Mouse (Mus musculus) limb, embryonic 10.5 days (tissue): Measurements from ENCODE around the gene Frmd4b. TPM values are rescaled to one million over a fixed set of nuclear protein-coding genes. Genes with fewer than 3 reads are reported as not detected.

Source experiments
- DNase-seq: peaks from one replicate; pipeline ENCODE4 v3.0.0-alpha.2; 2017; ENCODE audit warnings: low spot score
- H3K27ac ChIP-seq: fragments of 300-500 bp; sonication (generic); 2 replicates; pipeline ENCODE4 v1.5.1; 2016; ENCODE audit warnings: mild to moderate bottlenecking
- H3K27me3 ChIP-seq: fragments of 300-500 bp; sonication (generic); 2 replicates; pipeline ENCODE4 v1.6.1; 2016; ENCODE audit warnings: low read depth, mild to moderate bottlenecking; ENCODE audit not compliant: poor library complexity, severe bottlenecking
- H3K36me3 ChIP-seq: fragments of 300-500 bp; sonication (generic); 2 replicates; pipeline ENCODE4 v1.6.1; 2016; ENCODE audit warnings: mild to moderate bottlenecking, moderate library complexity
- H3K4me1 ChIP-seq: fragments of 300-500 bp; sonication (generic); 2 replicates; pipeline ENCODE4 v1.6.1; 2016
- H3K4me3 ChIP-seq: fragments of 300-500 bp; sonication (generic); 2 replicates; pipeline ENCODE4 v1.5.1; 2016; ENCODE audit warnings: mild to moderate bottlenecking, moderate library complexity
- H3K9me3 ChIP-seq: fragments of 300-500 bp; sonication (generic); replicated peaks from 2 replicates; pipeline ENCODE4 v1.6.1; 2016; ENCODE audit warnings: mild to moderate bottlenecking
- WGBS: fragments of 180-500 bp; shearing (Covaris S2); methylation state at CpG from one replicate; pipeline ENCODE4 v1.1.7; 2016; 5-methylcytosine and 5-hydroxymethylcytosine counted together
- polyA plus RNA-seq: library from polyadenylated mRNA; unstranded; fragments of >200 nt; fragmentation: Nextera tagmentation; extraction: Ambion mirVana; gene quantifications from 2 replicates; pipeline ENCODE4 v1.2.1, GENCODE M21; 2016

The Frmd4b gene
- polyA plus RNA-seq, 1 experiment from 2014 or later = 14.8 TPM

GRCm38 (mm10) chr6:97413453-97413852 is 203.9 kb downstream of the Frmd4b start:
- Histone ChIP-seq H3K27me3 (no peaks in the 10 kb centered on the region), H3K4me3 (no peak overlapping the region), H3K27ac (no peak overlapping the region), H3K9me3 (no peaks in the 10 kb centered on the region), H3K4me1 (peaks cover 10% of the 10 kb centered on the region; the same call in 1 of the 2 replicates), H3K36me3 (no peaks in the 10 kb centered on the region)
- WGBS = 77% methylated on average over 7 of the region's 7 CpGs
- DNase-seq = no peak

GRCm38 (mm10) chr6:97412403-97412802 is 204.9 kb downstream of the Frmd4b start:
- WGBS = 95% methylated on average over 15 of the region's 15 CpGs
- DNase-seq = no peak
- Histone ChIP-seq H3K27ac (no peak overlapping the region), H3K27me3 (no peaks in the 10 kb centered on the region), H3K4me1 (peaks cover 10% of the 10 kb centered on the region; the same call in 1 of the 2 replicates), H3K4me3 (no peak overlapping the region), H3K9me3 (no peaks in the 10 kb centered on the region), H3K36me3 (no peaks in the 10 kb centered on the region)

GRCm38 (mm10) chr6:97411327-97411726 is 206.0 kb downstream of the Frmd4b start:
- Histone ChIP-seq H3K36me3 (no peaks in the 10 kb centered on the region), H3K9me3 (no peaks in the 10 kb centered on the region), H3K4me3 (no peak overlapping the region), H3K27me3 (no peaks in the 10 kb centered on the region), H3K27ac (no peak overlapping the region), H3K4me1 (peaks cover 10% of the 10 kb centered on the region; the same call in 1 of the 2 replicates)
- WGBS = 96% methylated on average over 6 of the region's 6 CpGs
- no peak for DNase-seq

- DNase-seq = no peak
- H3K27ac ChIP-seq = no peak overlapping the region
- no peaks in the 10 kb centered on the region for H3K36me3 ChIP-seq
- no peak overlapping the region for H3K4me3 ChIP-seq
- H3K9me3 ChIP-seq = no peaks in the 10 kb centered on the region
- H3K27me3 ChIP-seq = no peaks in the 10 kb centered on the region
- H3K4me1 ChIP-seq = peaks cover 25% of the 10 kb centered on the region
- 24% methylated on average over 5 of the region's 5 CpGs for WGBS
These were observed 207.7 kb downstream of the Frmd4b start for GRCm38 (mm10) chr6:97409467-97410239.

GRCm38 (mm10) chr6:97407914-97408313 is 209.4 kb downstream of the Frmd4b start:
- H3K36me3 ChIP-seq = no peaks in the 10 kb centered on the region
- no peak for DNase-seq
- peaks cover 38% of the 10 kb centered on the region for H3K4me1 ChIP-seq
- no peaks in the 10 kb centered on the region for H3K27me3 ChIP-seq
- 86% methylated on average over 3 of the region's 3 CpGs for WGBS
- H3K4me3 ChIP-seq = no peak overlapping the region
- no peak overlapping the region for H3K27ac ChIP-seq
- no peaks in the 10 kb centered on the region for H3K9me3 ChIP-seq

- H3K9me3 ChIP-seq = no peaks in the 10 kb centered on the region
- no peaks in the 10 kb centered on the region for H3K36me3 ChIP-seq
- no peak for DNase-seq
- no peaks in the 10 kb centered on the region for H3K27me3 ChIP-seq
- H3K4me3 ChIP-seq = no peak overlapping the region
- H3K27ac ChIP-seq = no peak overlapping the region
- 91% methylated on average over 5 of the region's 5 CpGs for WGBS
- peaks cover 43% of the 10 kb centered on the region for H3K4me1 ChIP-seq
These were observed 209.9 kb downstream of the Frmd4b start for GRCm38 (mm10) chr6:97407425-97407824.

- Histone ChIP-seq H3K36me3 (no peaks in the 10 kb centered on the region), H3K4me1 (peaks cover 41% of the 10 kb centered on the region), H3K9me3 (no peaks in the 10 kb centered on the region), H3K27ac (no peak overlapping the region), H3K4me3 (no peak overlapping the region), H3K27me3 (no peaks in the 10 kb centered on the region)
- WGBS = 11% methylated on average over 7 of the region's 7 CpGs
- DNase-seq = no peak
These were observed 212.0 kb downstream of the Frmd4b start for GRCm38 (mm10) chr6:97405311-97405710.

- H3K9me3 ChIP-seq = no peaks in the 10 kb centered on the region
- DNase-seq = no peak
- H3K36me3 ChIP-seq = no peaks in the 10 kb centered on the region
- no peaks in the 10 kb centered on the region for H3K27me3 ChIP-seq
- H3K27ac ChIP-seq = no peak overlapping the region
- peaks cover 33% of the 10 kb centered on the region for H3K4me1 ChIP-seq
- WGBS = 31% methylated on average over 10 of the region's 10 CpGs
- no peak overlapping the region for H3K4me3 ChIP-seq
These were observed 214.4 kb downstream of the Frmd4b start for GRCm38 (mm10) chr6:97402822-97403472.

GRCm38 (mm10) chr6:97400446-97400845 is 216.9 kb downstream of the Frmd4b start:
- no peak overlapping the region for H3K27ac ChIP-seq
- H3K4me1 ChIP-seq = peaks cover 40% of the 10 kb centered on the region
- no peaks in the 10 kb centered on the region for H3K9me3 ChIP-seq
- no peak overlapping the region for H3K4me3 ChIP-seq
- DNase-seq = no peak
- H3K27me3 ChIP-seq = no peaks in the 10 kb centered on the region
- 95% methylated on average over 6 of the region's 6 CpGs for WGBS
- H3K36me3 ChIP-seq = no peaks in the 10 kb centered on the region

- Histone ChIP-seq H3K9me3 (no peaks in the 10 kb centered on the region), H3K36me3 (no peaks in the 10 kb centered on the region), H3K4me1 (peaks cover 30% of the 10 kb centered on the region), H3K27me3 (no peaks in the 10 kb centered on the region), H3K27ac (no peak overlapping the region), H3K4me3 (no peak overlapping the region)
- WGBS = 91% methylated on average over 4 of the region's 4 CpGs
- DNase-seq = no peak
These were observed 219.4 kb downstream of the Frmd4b start for GRCm38 (mm10) chr6:97397935-97398334.

- Histone ChIP-seq H3K27ac (no peak overlapping the region; the same call in 1 of the 2 replicates), H3K9me3 (no peaks in the 10 kb centered on the region)
- 64% methylated on average over 3 of the region's 3 CpGs for WGBS
These were observed 220.4 kb downstream of the Frmd4b start for GRCm38 (mm10) chr6:97396957-97397354.

GRCm38 (mm10) chr6:97396351-97396956 is 220.9 kb downstream of the Frmd4b start:
- no peaks in the 10 kb centered on the region for H3K9me3 ChIP-seq
- no peak overlapping the region for H3K4me3 ChIP-seq
- no peak overlapping the region; the same call in 1 of the 2 replicates for H3K27ac ChIP-seq
- H3K36me3 ChIP-seq = no peaks in the 10 kb centered on the region
- H3K27me3 ChIP-seq = no peaks in the 10 kb centered on the region
- DNase-seq = no peak
- H3K4me1 ChIP-seq = peaks cover 25% of the 10 kb centered on the region
- WGBS = 38% methylated on average over 9 of the region's 9 CpGs

More at GRCm38 (mm10) chr6:97396957-97397354, 220.4 kb downstream of the Frmd4b start:
- Histone ChIP-seq H3K4me3 (no peak overlapping the region), H3K27me3 (no peaks in the 10 kb centered on the region), H3K4me1 (peaks cover 25% of the 10 kb centered on the region), H3K36me3 (no peaks in the 10 kb centered on the region)
- DNase-seq = no peak
